32 mouse cellular contexts compared by ENCODE assay signal in the genomic region with DNA sequence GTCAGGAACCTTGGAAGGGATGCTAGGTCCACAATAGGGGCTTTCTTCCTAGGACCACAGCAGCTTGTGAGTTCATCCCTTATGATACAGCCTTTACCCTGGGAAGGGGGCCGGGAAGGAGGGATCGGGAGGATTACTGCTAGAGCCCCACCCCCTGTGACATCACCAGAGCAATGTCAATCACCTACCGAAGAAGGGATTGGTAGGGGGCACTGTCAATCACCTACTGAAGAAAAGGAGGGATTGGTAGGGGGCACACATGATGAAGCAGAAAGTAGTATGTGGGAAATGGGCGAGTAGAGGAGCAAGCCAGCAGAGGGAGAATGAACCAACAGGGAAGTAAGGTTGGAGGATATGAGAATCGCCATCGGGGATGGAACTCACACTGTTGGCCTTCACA. TPM values are rescaled to one million over a fixed set of nuclear protein-coding genes. Genes with fewer than 3 reads are reported as not detected.
"Had no signal": no experiment of that assay in that cellular context is flagged by ENCODE, and none has a peak within 500 bp of the region (broad histone marks: within the 10 kb centered on the region; RNA-seq: fewer than 3 reads in every experiment).

No protein-coding gene starts in this region.

- H3K4me3 ChIP-seq: embryonic facial prominence, embryonic 10.5 days; embryonic facial prominence, embryonic 12.5 days; embryonic facial prominence, embryonic 13.5 days; embryonic facial prominence, embryonic 15.5 days; erythroblast, embryonic 14.5 days; forebrain, embryonic 10.5 days; forebrain, embryonic 12.5 days; forebrain, embryonic 13.5 days; forebrain, embryonic 15.5 days; gastrocnemius, adult 2 months; heart, adult 2 months had no signal

- H3K9ac ChIP-seq: embryonic facial prominence, embryonic 12.5 days; embryonic facial prominence, embryonic 13.5 days; embryonic facial prominence, embryonic 15.5 days; forebrain, embryonic 12.5 days; forebrain, embryonic 13.5 days; forebrain, embryonic 15.5 days; forebrain, postnatal 0 days had no signal

- DNase-seq: cerebellum, adult 9-10 months; cerebellum, adult 9-11 months; cerebellum, postnatal 10 days; cerebellum, postnatal 14 days; cerebellum, postnatal 25 days; cerebellum, postnatal 36 days; embryo, embryonic 11 days; forebrain, postnatal 0 days; gastrocnemius, adult 2 months; gastrocnemius, postnatal 10 days; gastrocnemius, postnatal 14 days; gastrocnemius, postnatal 25 days; gastrocnemius, postnatal 36 days; heart, adult 11 months; heart, adult 18-20 months; heart, adult 2 months had no signal

- H3K4me2 ChIP-seq: embryonic facial prominence, embryonic 12.5 days; embryonic facial prominence, embryonic 13.5 days; embryonic facial prominence, embryonic 15.5 days; forebrain, embryonic 12.5 days; forebrain, embryonic 13.5 days; forebrain, embryonic 15.5 days had no signal

- H3K36me3 ChIP-seq: embryonic facial prominence, embryonic 10.5 days; embryonic facial prominence, embryonic 12.5 days; embryonic facial prominence, embryonic 13.5 days; embryonic facial prominence, embryonic 15.5 days; forebrain, embryonic 10.5 days; forebrain, embryonic 12.5 days had no signal

- H3K27ac ChIP-seq: embryonic facial prominence, embryonic 10.5 days; embryonic facial prominence, embryonic 12.5 days; embryonic facial prominence, embryonic 13.5 days; embryonic facial prominence, embryonic 15.5 days; forebrain, embryonic 10.5 days; forebrain, embryonic 12.5 days; forebrain, embryonic 13.5 days; forebrain, embryonic 15.5 days; gastrocnemius, adult 2 months; heart, adult 2 months had no signal

- ATAC-seq: forebrain, embryonic 13.5 days; forebrain, embryonic 14.5 days; forebrain, embryonic 15.5 days; forebrain, embryonic 16.5 days; forebrain, postnatal 0 days had no signal

- H3K9me3 ChIP-seq: embryonic facial prominence, embryonic 10.5 days; embryonic facial prominence, embryonic 12.5 days; embryonic facial prominence, embryonic 13.5 days; embryonic facial prominence, embryonic 15.5 days; forebrain, embryonic 10.5 days; forebrain, embryonic 12.5 days; forebrain, embryonic 13.5 days; forebrain, embryonic 15.5 days had no signal

RNA-seq across cellular contexts. Expression of a gene that starts 3.3 kb away (rescaled TPM):
- polyA plus RNA-seq: erythroblast, embryonic 14.5 days had no signal

RNA-seq across cellular contexts. Expression of a gene that starts 6.3 kb away (rescaled TPM):
- polyA plus RNA-seq: embryonic facial prominence, embryonic 10.5 days; embryonic facial prominence, embryonic 11.5 days; embryonic facial prominence, embryonic 12.5 days; embryonic facial prominence, embryonic 13.5 days; embryonic facial prominence, embryonic 14.5 days; embryonic facial prominence, embryonic 15.5 days; erythroblast, embryonic 14.5 days; forebrain, embryonic 10.5 days; forebrain, embryonic 11.5 days; forebrain, embryonic 13.5 days; gonadal fat pad, adult 2 months; heart, adult 2 months had no signal

RNA-seq across cellular contexts. Expression of a gene that starts 42.8 kb away (rescaled TPM):
- polyA plus RNA-seq: embryonic facial prominence, embryonic 11.5 days; embryonic facial prominence, embryonic 12.5 days; embryonic facial prominence, embryonic 13.5 days; embryonic facial prominence, embryonic 14.5 days; embryonic facial prominence, embryonic 15.5 days; erythroblast, embryonic 14.5 days; forebrain, embryonic 13.5 days; forebrain, embryonic 14.5 days; forebrain, embryonic 16.5 days; frontal cortex, adult 2 months had no signal
